Mouse (Mus musculus) brain, embryonic 14.5 days (tissue): ENCODE measurements around the gene Lrtm1.

Experiments used
- CTCF ChIP-seq: fragments of 200-500 bp; IDR thresholded peaks from 2 replicates; pipeline ENCODE4 v1.5.1; 2012; ENCODE audit warnings: inconsistent platforms, mild to moderate bottlenecking, moderate library complexity, borderline replicate concordance; ENCODE audit not compliant: insufficient read depth, insufficient read length; ENCODE audit errors: extremely low read depth
- POLR2A ChIP-seq: fragments of 200-500 bp; IDR thresholded peaks from 2 replicates; pipeline ENCODE4 v1.6.1; 2012; ENCODE audit warnings: mild to moderate bottlenecking, inconsistent platforms, borderline replicate concordance; ENCODE audit not compliant: poor library complexity, insufficient read depth, insufficient read length, severe bottlenecking; ENCODE audit errors: extremely low read depth

GRCm38 (mm10) chr14:29029896-29030420, 11.9 kb downstream of the Lrtm1 start:
- no peak for TF ChIP-seq CTCF
- no peak for TF ChIP-seq POLR2A
